Mouse (Mus musculus) CH12.LX (cell line): Measurements from ENCODE around the gene Grifin. TPM values are rescaled to one million over a fixed set of nuclear protein-coding genes. Genes with fewer than 3 reads are reported as not detected.

Source experiments
- CTCF ChIP-seq, 2 experiments: IDR thresholded peaks in 1 of 2; conservative IDR thresholded peaks in 1 of 2; 2 replicates each; pipeline ENCODE4 v1.5.1; 2011 to 2012; ENCODE audit warnings: low read depth in 2 of 2, low read length in 2 of 2, improper control_type of control experiment in 1 of 2, inconsistent platforms in 1 of 2, mild to moderate bottlenecking in 1 of 2, moderate library complexity in 1 of 2
- ELF1 ChIP-seq: IDR thresholded peaks from 2 replicates; pipeline ENCODE4 v1.6.1; 2014; ENCODE audit warnings: low read depth, mild to moderate bottlenecking, inconsistent platforms, low read length, improper control_type of control experiment
- IRF4 ChIP-seq: IDR thresholded peaks from 2 replicates; pipeline ENCODE4 v1.6.1; 2014; ENCODE audit warnings: low read depth, mild to moderate bottlenecking, inconsistent platforms, low read length, improper control_type of control experiment
- MEF2A ChIP-seq: IDR thresholded peaks from 2 replicates; pipeline ENCODE4 v1.6.1; 2014; ENCODE audit warnings: low read depth, mild to moderate bottlenecking, inconsistent platforms, low read length, improper control_type of control experiment, borderline replicate concordance
- NELFE ChIP-seq: IDR thresholded peaks from 2 replicates; pipeline ENCODE4 v1.6.1; 2011; ENCODE audit warnings: low read depth, low read length, improper control_type of control experiment
- NRF1 ChIP-seq: IDR thresholded peaks from 2 replicates; pipeline ENCODE4 v1.6.1; 2014; ENCODE audit warnings: low read depth, mild to moderate bottlenecking, inconsistent platforms, low read length, improper control_type of control experiment, moderate library complexity
- PAX5 ChIP-seq: IDR thresholded peaks from 2 replicates; pipeline ENCODE4 v1.6.1; 2012; ENCODE audit warnings: low read length, inconsistent platforms, mixed read lengths
- USF2 ChIP-seq: conservative IDR thresholded peaks from 2 replicates; pipeline ENCODE4 v1.6.1; 2011; ENCODE audit warnings: low read depth, low read length, improper control_type of control experiment
- ZNF384 ChIP-seq: IDR thresholded peaks from 2 replicates; pipeline ENCODE4 v1.6.1; 2012; ENCODE audit warnings: low read depth, low read length, improper control_type of control experiment, inconsistent platforms
- polyA plus RNA-seq: library from polyadenylated mRNA; unstranded; fragments of >175 nt; gene quantifications from 2 replicates; pipeline ENCODE4 v1.2.1, GENCODE M21; 2012; ENCODE audit warnings: low read depth; ENCODE audit not compliant: insufficient read length
- total RNA-seq, 2 experiments: library from RNA; depleted of rRNA; stranded (reverse); fragments of 300-350 nt in 1 of 2; fragments of >200 nt in 1 of 2; gene quantifications; 2 replicates each; pipeline ENCODE4 v1.2.3; 2012 to 2014

Gene Grifin
- total and polyA plus RNA-seq, 3 experiments: not detected

DNA sequence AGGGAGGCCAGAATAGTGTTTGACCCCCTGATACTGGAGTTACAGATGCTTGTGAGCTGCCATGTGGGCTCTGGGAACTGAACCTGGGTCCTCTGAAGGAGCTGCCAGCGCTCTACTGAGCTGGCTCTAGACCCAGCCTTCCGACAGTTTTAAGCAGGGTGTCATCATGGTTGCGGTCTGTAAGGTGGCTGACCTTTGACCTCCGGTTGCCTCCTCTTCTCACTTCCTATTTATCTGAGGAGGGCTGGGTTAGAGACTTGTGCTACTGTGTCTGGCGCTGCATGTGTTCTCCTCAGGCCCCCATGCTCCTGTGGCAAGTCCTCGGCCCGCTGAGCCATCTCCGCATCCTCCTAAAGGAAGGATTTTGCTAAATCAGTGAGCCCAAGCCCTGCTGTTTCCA lies 51.0 kb downstream of the Grifin start (continued):
- TF ChIP-seq IRF4: peak; percentile 80
- TF ChIP-seq NELFE: no peak
- TF ChIP-seq USF2: no peak
- no peak for TF ChIP-seq PAX5
- TF ChIP-seq MEF2A: no peak
- peak; percentile 71 for TF ChIP-seq ELF1
- TF ChIP-seq ZNF384: no peak
- TF ChIP-seq NRF1: no peak
- TF ChIP-seq CTCF (conservative IDR thresholded peaks at IDR 0.05 in 1 of 2, IDR thresholded peaks at IDR 0.05 in 1 of 2; ENCODE audit: low read depth in 2 of 2, low read length in 2 of 2): no peak

Other genes starting within 250 kb of the Grifin start
- gene Mad1l1, start 243.5 kb downstream of the Grifin start, total RNA-seq (2012; rRNA removed): 28.9 and 35.8 TPM in 2 replicates
- 24.8 and 28.0 TPM in 2 replicates for gene Mad1l1, start 243.5 kb downstream of the Grifin start, total RNA-seq (2014; rRNA removed)
- 45.6 and 53.5 TPM in 2 replicates for gene Mad1l1, start 243.5 kb downstream of the Grifin start, polyA plus RNA-seq
- 69.4 and 90.1 TPM in 2 replicates for gene Nudt1, start 243.4 kb downstream of the Grifin start, total RNA-seq (2012; rRNA removed)
- 73.7 and 74.6 TPM in 2 replicates for gene Nudt1, start 243.4 kb downstream of the Grifin start, total RNA-seq (2014; rRNA removed)
- gene Nudt1, start 243.4 kb downstream of the Grifin start, polyA plus RNA-seq: 75.2 and 80.5 TPM in 2 replicates
- gene Mrm2, start 233.2 kb downstream of the Grifin start, total RNA-seq (2012; rRNA removed): 11.2 and 12.8 TPM in 2 replicates
- gene Mrm2, start 233.2 kb downstream of the Grifin start, total RNA-seq (2014; rRNA removed): 14.6 and 17.3 TPM in 2 replicates
- gene Mrm2, start 233.2 kb downstream of the Grifin start, polyA plus RNA-seq: 13.6 and 16.3 TPM in 2 replicates
- 20.8 and 26.0 TPM in 2 replicates for gene Snx8, start 175.8 kb downstream of the Grifin start, total RNA-seq (2012; rRNA removed)
- 33.0 and 34.6 TPM in 2 replicates for gene Snx8, start 175.8 kb downstream of the Grifin start, total RNA-seq (2014; rRNA removed)
- gene Snx8, start 175.8 kb downstream of the Grifin start, polyA plus RNA-seq: 42.2 and 42.4 TPM in 2 replicates
- gene Eif3b, start 145.7 kb downstream of the Grifin start, total RNA-seq (2012; rRNA removed): 218 and 260 TPM in 2 replicates
- 74.0 and 79.5 TPM in 2 replicates for gene Eif3b, start 145.7 kb downstream of the Grifin start, total RNA-seq (2014; rRNA removed)
- gene Eif3b, start 145.7 kb downstream of the Grifin start, polyA plus RNA-seq: 521 and 579 TPM in 2 replicates
- gene Gm4869, start 119.4 kb downstream of the Grifin start, total RNA-seq (2012; rRNA removed): not detected in 2 replicates
- gene Gm4869, start 119.4 kb downstream of the Grifin start, total RNA-seq (2014; rRNA removed): 0.09 TPM in 1 of 2 replicates, not detected in the other
- gene Gm4869, start 119.4 kb downstream of the Grifin start, polyA plus RNA-seq: 0.11 TPM in 1 of 2 replicates, not detected in the other
- gene Chst12, start 59.5 kb downstream of the Grifin start, total RNA-seq (2012; rRNA removed): 7.6 and 7.8 TPM in 2 replicates
- 2.3 and 3.1 TPM in 2 replicates for gene Chst12, start 59.5 kb downstream of the Grifin start, total RNA-seq (2014; rRNA removed)
- 17.0 and 18.1 TPM in 2 replicates for gene Chst12, start 59.5 kb downstream of the Grifin start, polyA plus RNA-seq
- gene Lfng, start 42.2 kb upstream of the Grifin start, total RNA-seq (2012; rRNA removed): not detected in 2 replicates
- not detected in 2 replicates for gene Lfng, start 42.2 kb upstream of the Grifin start, total RNA-seq (2014; rRNA removed)
- gene Lfng, start 42.2 kb upstream of the Grifin start, polyA plus RNA-seq: not detected in 2 replicates
- gene Ttyh3, start 84.0 kb upstream of the Grifin start, total RNA-seq (2012; rRNA removed): 1.4 TPM in 2 replicates
- 0.22 and 0.31 TPM in 2 replicates for gene Ttyh3, start 84.0 kb upstream of the Grifin start, total RNA-seq (2014; rRNA removed)
- gene Ttyh3, start 84.0 kb upstream of the Grifin start, polyA plus RNA-seq: 5.0 and 6.3 TPM in 2 replicates
- gene Iqce, start 137.3 kb upstream of the Grifin start, total RNA-seq (2012; rRNA removed): 5.3 and 6.3 TPM in 2 replicates
- gene Iqce, start 137.3 kb upstream of the Grifin start, total RNA-seq (2014; rRNA removed): 2.2 and 2.9 TPM in 2 replicates
- gene Iqce, start 137.3 kb upstream of the Grifin start, polyA plus RNA-seq: 8.5 and 11.2 TPM in 2 replicates
- gene Brat1, start 139.9 kb upstream of the Grifin start, total RNA-seq (2012; rRNA removed): 14.5 and 15.0 TPM in 2 replicates
- gene Brat1, start 139.9 kb upstream of the Grifin start, total RNA-seq (2014; rRNA removed): 9.0 and 9.8 TPM in 2 replicates
- gene Brat1, start 139.9 kb upstream of the Grifin start, polyA plus RNA-seq: 10.0 and 10.9 TPM in 2 replicates
- gene Amz1, start 159.1 kb upstream of the Grifin start, total RNA-seq (2012; rRNA removed): 7.0 and 8.3 TPM in 2 replicates
- gene Amz1, start 159.1 kb upstream of the Grifin start, total RNA-seq (2014; rRNA removed): 7.3 and 7.5 TPM in 2 replicates
- gene Amz1, start 159.1 kb upstream of the Grifin start, polyA plus RNA-seq: 11.2 and 12.4 TPM in 2 replicates